Mouse (Mus musculus) c-Kit-positive CD71-positive TER-119-positive erythroid progenitor cells, embryonic 14.5 days (primary cell): Measurements from ENCODE around the gene Fgd6.

Source experiments
- DNase-seq: peaks from one replicate; pipeline ENCODE4 v3.0.0-alpha.2; 2013; ENCODE audit warnings: low spot score

The Fgd6 gene

DNA sequence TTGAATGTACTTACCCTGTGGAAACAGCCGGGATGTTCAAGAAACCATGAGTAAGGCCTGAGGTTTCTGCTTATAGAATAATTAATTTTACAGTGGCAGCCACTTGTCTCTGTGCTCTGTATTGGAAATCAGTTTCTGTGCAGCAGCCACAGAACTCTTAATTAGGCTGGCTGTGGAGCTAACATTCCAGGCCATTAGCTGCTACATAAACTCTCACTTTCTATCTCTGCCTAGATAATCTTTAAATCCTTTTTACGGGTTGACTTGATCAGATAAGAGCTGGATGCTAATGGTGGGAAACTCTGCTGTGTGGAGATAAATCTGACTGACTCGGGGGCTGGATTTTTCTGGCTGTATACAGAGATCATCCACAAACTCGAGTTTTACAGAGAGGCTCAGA, 147.4 kb downstream of the Fgd6 start:
- DNase-seq = no peak
